Mouse (Mus musculus): Measurements from ENCODE around the gene Vmn2r96.
"Not testable (repeated sequence)": the region's sequence is repeated elsewhere in the genome, so short reads cannot be mapped to it uniquely, and the experiment has no call there.

The Vmn2r96 gene

GRCm38 (mm10) chr17:18572851-18573250, at the start of gene Vmn2r96:
Gene Vmn2r96, plus strand, starts transcription at chr17:18573151.
- not testable (repeated sequence) for DNase-seq (ENCODE audit: low read depth)

GRCm38 (mm10) chr17:18523371-18523770, 49.6 kb upstream of the Vmn2r96 start:
- DNase-seq (ENCODE audit: low read depth), result no peak

- DNase-seq (ENCODE audit: low read depth), result no peak
Observed at GRCm38 (mm10) chr17:18523991-18524390, 49.0 kb upstream of the Vmn2r96 start.

- DNase-seq (ENCODE audit: low read depth), result peak; percentile 6
Observed at GRCm38 (mm10) chr17:18558212-18559158, 14.5 kb upstream of the Vmn2r96 start.

- not testable (repeated sequence) for DNase-seq (ENCODE audit: low read depth)
Observed at GRCm38 (mm10) chr17:18566186-18566585, 6.8 kb upstream of the Vmn2r96 start.

- DNase-seq (ENCODE audit: low read depth), result not testable (repeated sequence)
Observed at GRCm38 (mm10) chr17:18615151-18615550, 42.2 kb downstream of the Vmn2r96 start.

- DNase-seq (ENCODE audit: low read depth), result no peak
Observed at GRCm38 (mm10) chr17:18626532-18626931, 53.6 kb downstream of the Vmn2r96 start.
